Mouse (Mus musculus) midbrain, embryonic 13.5 days (tissue): ENCODE results near the gene Kctd6. TPM values are rescaled to one million over a fixed set of nuclear protein-coding genes. Genes with fewer than 3 reads are reported as not detected.
"Not testable (repeated sequence)": the region's sequence is repeated elsewhere in the genome, so short reads cannot be mapped to it uniquely, and the experiment has no call there.

Source experiments
- ATAC-seq: fragments of 200-750 bp; cut with Nextera tagmentation; 2 replicates; pipeline ENCODE4 v1.8.0; 2017; ENCODE audit warnings: mild to moderate bottlenecking, moderate TSS enrichment, moderate library complexity
- H3K27ac ChIP-seq: fragments of 300-500 bp; sonication (generic); 2 replicates; pipeline ENCODE4 v1.5.1; 2015; ENCODE audit warnings: inconsistent platforms, mild to moderate bottlenecking, moderate library complexity
- H3K27me3 ChIP-seq: fragments of 300-500 bp; sonication (generic); 2 replicates; pipeline ENCODE4 v1.6.1; 2015; ENCODE audit warnings: mild to moderate bottlenecking, inconsistent platforms
- H3K36me3 ChIP-seq: fragments of 300-500 bp; sonication (generic); 2 replicates; pipeline ENCODE4 v1.6.1; 2015; ENCODE audit warnings: mild to moderate bottlenecking, inconsistent platforms
- H3K4me1 ChIP-seq: fragments of 300-500 bp; sonication (generic); replicated peaks from 2 replicates; pipeline ENCODE4 v1.6.1; 2015; ENCODE audit warnings: inconsistent platforms
- H3K4me2 ChIP-seq: fragments of 300-500 bp; sonication (generic); replicated peaks from 2 replicates; pipeline ENCODE4 v1.6.1; 2015; ENCODE audit warnings: moderate library complexity, mild to moderate bottlenecking, inconsistent platforms
- H3K4me3 ChIP-seq: fragments of 300-500 bp; sonication (generic); replicated peaks from 2 replicates; pipeline ENCODE4 v1.5.1; 2015; ENCODE audit warnings: mild to moderate bottlenecking, inconsistent platforms
- H3K9ac ChIP-seq: fragments of 300-500 bp; sonication (generic); replicated peaks from 2 replicates; pipeline ENCODE4 v1.6.1; 2015; ENCODE audit warnings: mild to moderate bottlenecking, inconsistent platforms
- H3K9me3 ChIP-seq: fragments of 300-500 bp; sonication (generic); 2 replicates; pipeline ENCODE4 v1.6.1; 2016; ENCODE audit warnings: mild to moderate bottlenecking, inconsistent platforms
- WGBS: fragments of 180-500 bp; shearing (Covaris S2); methylation state at CpG from one replicate; pipeline ENCODE4 v1.1.7; 2015; 5-methylcytosine and 5-hydroxymethylcytosine counted together
- polyA plus RNA-seq: library from polyadenylated mRNA; unstranded; fragments of >200 nt; fragmentation: Nextera tagmentation; extraction: Ambion mirVana; gene quantifications from 2 replicates; pipeline ENCODE4 v1.2.1, GENCODE M21; 2015

The Kctd6 gene
- polyA plus RNA-seq = 4.6 and 5.2 TPM in 2 replicates

DNA sequence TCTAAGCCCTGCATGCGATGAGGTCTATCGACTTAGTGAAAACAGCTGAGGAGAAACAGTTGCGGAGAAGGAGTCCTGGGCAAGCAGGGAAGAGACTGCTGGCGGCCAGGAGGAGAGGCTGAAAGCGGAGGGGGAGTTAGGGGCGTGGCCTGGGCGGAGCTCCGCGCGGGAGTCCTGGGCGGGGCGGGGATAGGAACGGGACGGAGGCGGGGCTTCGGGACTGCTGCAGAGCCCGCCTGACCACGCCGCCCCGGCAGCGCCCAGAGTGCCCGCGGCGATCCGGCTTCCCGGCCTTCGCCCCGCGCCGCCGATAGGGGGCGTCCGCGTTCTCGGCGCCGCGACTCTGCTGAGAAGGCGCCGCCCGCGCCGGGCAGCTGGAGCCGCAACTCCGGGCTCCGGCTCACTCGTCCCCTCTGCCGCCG, at the start of gene Kctd6:
Kctd6 (plus strand) TSS at position 338 of the 422 bp plus-strand sequence.
- peak; percentile 96 for ATAC-seq
- Histone ChIP-seq H3K36me3 (no peaks in the 10 kb centered on the region), H3K4me3 (peak within 1 kb of the TSS; percentile 65), H3K27ac (peak within 1 kb of the TSS; percentile 90), H3K4me2 (peak within 1 kb of the TSS; percentile 78), H3K4me1 (peaks cover 27% of the 10 kb centered on the region), H3K9ac (peak within 1 kb of the TSS; percentile 82), H3K27me3 (peaks cover 30% of the 10 kb centered on the region), H3K9me3 (no peaks in the 10 kb centered on the region)
- WGBS = 0% methylated on average over 24 of the region's 49 CpGs

DNA sequence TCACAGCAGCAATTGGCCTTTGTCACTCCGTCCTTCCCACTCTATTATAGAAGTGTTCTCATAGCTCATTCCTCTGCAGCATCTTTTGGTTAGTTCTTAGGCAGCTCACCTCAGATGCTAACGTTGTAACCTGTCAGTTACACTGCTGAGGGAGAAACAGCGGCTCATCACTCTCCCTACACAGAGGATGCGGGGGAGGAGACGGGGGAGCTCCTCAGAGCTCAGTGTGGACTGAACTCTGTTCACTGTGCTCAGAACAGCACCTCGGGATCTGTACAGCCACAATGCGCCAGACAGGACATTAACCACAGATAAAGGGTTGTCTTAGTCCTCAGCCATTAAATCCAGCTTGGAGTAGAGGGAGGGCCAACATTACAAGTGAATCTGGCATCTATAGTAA, 49.5 kb upstream of the Kctd6 start:
- no peak overlapping the region for H3K4me3 ChIP-seq
- H3K4me2 ChIP-seq = no peak overlapping the region
- WGBS = 87% methylated on average over 7 of the region's 7 CpGs
- H3K27ac ChIP-seq = no peak overlapping the region
- ATAC-seq = no peak
- H3K36me3 ChIP-seq = peaks cover 95% of the 10 kb centered on the region
- H3K27me3 ChIP-seq = no peaks in the 10 kb centered on the region
- H3K4me1 ChIP-seq = no peaks in the 10 kb centered on the region
- no peaks in the 10 kb centered on the region for H3K9me3 ChIP-seq
- H3K9ac ChIP-seq = no peak overlapping the region

DNA sequence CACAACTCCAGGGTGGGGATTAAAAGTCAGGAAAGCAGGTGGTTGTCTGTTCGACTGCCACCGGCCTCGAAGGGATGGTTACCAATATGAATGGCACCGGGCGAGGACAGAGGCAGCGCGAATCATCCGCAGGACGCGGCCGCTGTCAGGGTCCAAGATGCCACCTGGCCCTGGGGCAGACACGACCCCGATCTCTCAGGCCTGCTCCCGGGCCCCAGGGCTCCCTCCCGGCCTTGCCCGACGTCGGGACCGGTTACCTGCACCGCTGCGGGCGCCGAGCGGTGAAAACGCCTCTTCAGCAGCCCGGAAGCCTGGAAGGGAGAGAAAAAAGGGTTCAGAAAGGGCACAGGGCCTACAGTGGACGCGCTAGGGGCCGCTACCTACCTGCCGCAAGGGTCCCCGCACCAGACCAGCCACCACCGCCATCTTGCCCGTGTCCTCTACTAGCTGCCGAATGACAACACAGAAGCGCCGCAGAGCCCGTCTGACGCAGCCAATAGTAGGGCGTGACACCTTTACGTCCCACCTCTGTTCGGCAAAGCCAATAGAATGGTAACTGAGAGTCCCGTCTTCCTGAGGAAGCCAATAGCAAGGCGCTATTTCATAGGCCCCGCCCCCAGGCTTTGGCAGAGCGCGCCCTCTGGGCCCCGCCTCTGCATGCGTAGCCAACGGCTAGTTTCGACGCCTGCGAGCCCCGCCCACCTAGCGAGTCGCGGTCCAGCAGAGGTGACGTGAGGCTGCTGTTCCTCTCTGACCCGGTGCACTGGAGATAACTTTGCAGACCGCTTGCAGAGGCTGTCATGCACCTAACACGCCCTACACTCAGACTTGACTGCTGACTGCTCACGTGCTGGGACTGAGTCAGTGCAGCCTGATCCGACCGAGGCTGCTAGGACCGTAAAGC, 41.2 kb upstream of the Kctd6 start, which contains the start of gene Pdhb:
Pdhb (minus strand) TSS at position 519 of the 904 bp plus-strand sequence.
- WGBS = under 1% methylated on average over 64 of the region's 64 CpGs
- Histone ChIP-seq H3K27me3 (no peaks in the 10 kb centered on the region), H3K27ac (peak within 1 kb of the TSS; percentile 90), H3K4me2 (peak within 1 kb of the TSS; percentile 74), H3K4me3 (peak within 1 kb of the TSS; percentile 98), H3K9ac (peak within 1 kb of the TSS; percentile 96), H3K4me1 (peaks cover 12% of the 10 kb centered on the region), H3K36me3 (peaks cover 32% of the 10 kb centered on the region), H3K9me3 (no peaks in the 10 kb centered on the region)
- peak; percentile 100 for ATAC-seq

DNA sequence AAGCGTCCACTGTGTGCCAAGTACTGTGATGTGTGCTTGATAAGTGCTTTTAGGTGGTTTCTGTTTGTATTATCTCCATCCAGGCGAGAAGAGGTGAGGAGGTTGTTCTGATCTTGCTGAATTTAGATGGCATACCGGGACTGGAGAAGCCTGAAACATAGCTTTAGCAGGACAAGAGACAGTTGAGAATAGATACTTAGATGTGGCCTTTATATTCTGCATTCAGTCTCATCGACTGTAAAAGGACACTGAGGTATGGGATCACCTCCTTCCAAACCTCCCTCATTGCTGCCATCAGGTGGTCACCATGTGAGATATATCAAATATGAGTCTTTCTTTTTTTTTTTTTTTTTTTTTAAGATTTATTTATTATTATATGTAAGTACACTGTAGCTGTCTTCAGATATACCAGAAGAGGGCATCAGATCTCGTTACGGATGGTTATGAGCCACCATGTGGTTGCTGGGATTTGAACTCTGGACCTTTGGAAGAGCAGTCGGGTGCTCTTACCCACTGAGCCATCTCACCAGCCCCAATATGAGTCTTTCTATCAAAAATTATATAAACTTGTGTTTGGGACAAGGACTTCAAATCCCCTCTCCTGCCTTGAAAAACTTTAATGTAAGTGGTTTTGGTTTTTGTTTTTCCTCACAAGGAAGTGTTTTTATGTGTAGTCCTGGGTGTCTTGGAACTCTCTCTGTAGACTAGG, 40.2 kb upstream of the Kctd6 start:
- ATAC-seq = peak; percentile 0; the same call in 1 of the 2 replicates
- not testable (repeated sequence) for H3K27me3 ChIP-seq, H3K9me3 ChIP-seq
- H3K4me2 ChIP-seq = peak overlapping the region; percentile 74
- peak overlapping the region; percentile 81 for H3K27ac ChIP-seq
- peak overlapping the region; percentile 98 for H3K4me3 ChIP-seq
- peaks cover 23% of the 10 kb centered on the region for H3K36me3 ChIP-seq
- H3K9ac ChIP-seq = peak overlapping the region; percentile 65
- 33% methylated on average over 7 of the region's 7 CpGs for WGBS
- peaks cover 12% of the 10 kb centered on the region for H3K4me1 ChIP-seq

DNA sequence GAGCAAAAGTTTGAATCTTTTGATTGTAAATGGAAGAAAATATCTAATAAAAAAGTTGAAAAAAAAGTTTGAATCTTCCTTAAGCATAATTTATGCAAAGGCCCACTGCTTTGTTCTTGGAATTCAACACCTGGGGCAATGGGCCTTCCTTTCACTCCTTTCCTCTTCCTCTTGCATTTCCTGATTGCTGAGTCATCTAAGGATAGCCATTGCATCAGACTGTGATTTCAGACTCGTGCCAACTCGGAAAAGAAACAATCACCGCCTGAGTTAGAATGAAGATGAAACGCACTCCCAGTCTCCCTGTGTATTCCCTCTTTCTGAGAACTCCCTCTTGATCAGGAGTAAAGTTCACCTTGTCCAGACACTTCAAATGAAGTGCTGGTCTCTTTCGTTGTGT, 39.3 kb upstream of the Kctd6 start:
- no peak for ATAC-seq
- 88% methylated on average over 5 of the region's 5 CpGs for WGBS
- Histone ChIP-seq H3K4me3 (no peak overlapping the region), H3K4me1 (peaks cover 12% of the 10 kb centered on the region), H3K27me3 (no peaks in the 10 kb centered on the region), H3K4me2 (no peak overlapping the region), H3K36me3 (peaks cover 13% of the 10 kb centered on the region), H3K9ac (no peak overlapping the region), H3K27ac (no peak overlapping the region), H3K9me3 (no peaks in the 10 kb centered on the region)

DNA sequence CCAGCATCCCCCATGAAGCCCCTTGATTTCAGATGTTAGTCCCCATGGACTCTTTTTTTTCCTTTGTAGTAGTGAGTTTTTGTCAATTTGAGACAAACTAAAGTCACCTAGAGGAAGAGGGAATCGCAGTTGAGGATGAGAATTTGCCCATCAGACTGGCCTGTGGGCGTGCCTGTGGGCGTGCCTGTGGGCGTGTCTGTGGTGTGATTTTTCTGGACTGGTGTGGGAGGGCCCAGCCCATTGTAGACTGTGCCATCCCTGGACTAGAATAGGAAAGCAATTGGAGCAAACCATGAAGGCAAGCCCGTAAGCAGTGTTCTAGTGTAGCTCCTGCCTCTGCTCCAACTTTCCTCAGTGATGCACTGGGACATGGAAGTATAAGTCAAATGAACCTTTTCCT, 37.7 kb upstream of the Kctd6 start:
- Histone ChIP-seq H3K27me3 (no peaks in the 10 kb centered on the region), H3K27ac (no peak overlapping the region), H3K36me3 (no peaks in the 10 kb centered on the region), H3K4me2 (no peak overlapping the region), H3K4me3 (no peak overlapping the region), H3K9me3 (no peaks in the 10 kb centered on the region), H3K4me1 (peaks cover 12% of the 10 kb centered on the region), H3K9ac (no peak overlapping the region)
- ATAC-seq = no peak
- 58% methylated on average over 5 of the region's 5 CpGs for WGBS

DNA sequence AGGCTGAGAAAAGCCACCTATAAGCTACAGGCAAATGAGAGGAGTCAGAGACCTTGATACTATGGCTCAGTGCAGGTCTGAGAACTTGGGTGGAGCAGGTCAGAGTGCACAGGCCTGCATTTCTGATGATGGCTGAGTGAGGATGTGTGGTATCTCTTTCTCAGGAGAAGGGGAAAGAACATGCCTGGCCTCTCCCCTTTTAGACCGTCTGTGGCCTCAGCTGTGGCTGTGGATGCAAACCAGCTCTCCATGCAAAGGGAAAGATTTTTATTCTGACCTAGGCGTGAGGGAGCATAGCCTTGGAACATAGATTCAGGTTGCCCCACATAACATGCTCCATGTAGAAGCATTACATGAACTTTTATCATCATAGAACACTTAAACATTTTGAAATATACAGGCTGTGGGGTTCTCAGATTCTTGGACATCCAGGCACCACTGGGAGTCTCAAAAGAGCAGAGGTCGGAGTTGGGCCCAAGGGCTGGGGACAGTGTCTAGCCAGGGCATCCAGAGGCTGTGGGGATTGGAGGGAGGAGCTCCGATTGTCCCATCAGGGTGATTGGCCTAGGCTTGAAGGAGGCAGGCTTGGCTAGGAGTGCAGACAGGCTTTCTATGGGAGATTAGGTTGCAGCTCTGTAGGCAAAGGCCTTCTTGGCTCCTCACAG, 33.4 kb upstream of the Kctd6 start:
- Histone ChIP-seq H3K9ac (no peak overlapping the region), H3K27ac (no peak overlapping the region)
- WGBS = 83% methylated on average over 4 of the region's 4 CpGs

DNA sequence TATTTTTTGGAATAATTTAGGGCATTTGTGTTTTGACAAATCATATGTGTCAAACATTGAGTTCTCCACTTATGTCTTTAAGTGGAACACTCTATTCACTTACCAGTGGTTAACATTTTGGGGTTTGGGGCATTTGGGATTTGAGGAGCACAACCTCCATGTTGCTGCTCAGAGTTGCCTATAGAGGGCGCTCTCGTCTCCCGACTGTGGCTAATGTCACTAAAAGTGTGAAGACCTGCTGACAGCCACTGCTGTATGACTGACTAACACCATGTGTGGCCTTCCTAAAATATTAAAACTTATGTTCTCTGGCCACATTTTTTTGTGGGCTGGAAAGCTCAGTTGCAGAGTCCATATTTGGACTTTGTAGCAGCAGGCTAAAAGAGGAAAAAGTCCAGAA, 30.6 kb upstream of the Kctd6 start:
- Histone ChIP-seq H3K4me1 (no peaks in the 10 kb centered on the region), H3K27ac (no peak overlapping the region), H3K36me3 (no peaks in the 10 kb centered on the region), H3K27me3 (no peaks in the 10 kb centered on the region), H3K4me2 (no peak overlapping the region), H3K9me3 (no peaks in the 10 kb centered on the region), H3K9ac (no peak overlapping the region), H3K4me3 (no peak overlapping the region)
- no peak for ATAC-seq
- 65% methylated on average over 3 of the region's 3 CpGs for WGBS

More for the DNA sequence above, 33.4 kb upstream of the Kctd6 start:
- H3K4me1 ChIP-seq = no peaks in the 10 kb centered on the region
- H3K4me3 ChIP-seq = no peak overlapping the region
- no peaks in the 10 kb centered on the region for H3K27me3 ChIP-seq
- H3K4me2 ChIP-seq = no peak overlapping the region
- H3K9me3 ChIP-seq = no peaks in the 10 kb centered on the region
- ATAC-seq = no peak
- no peaks in the 10 kb centered on the region for H3K36me3 ChIP-seq

DNA sequence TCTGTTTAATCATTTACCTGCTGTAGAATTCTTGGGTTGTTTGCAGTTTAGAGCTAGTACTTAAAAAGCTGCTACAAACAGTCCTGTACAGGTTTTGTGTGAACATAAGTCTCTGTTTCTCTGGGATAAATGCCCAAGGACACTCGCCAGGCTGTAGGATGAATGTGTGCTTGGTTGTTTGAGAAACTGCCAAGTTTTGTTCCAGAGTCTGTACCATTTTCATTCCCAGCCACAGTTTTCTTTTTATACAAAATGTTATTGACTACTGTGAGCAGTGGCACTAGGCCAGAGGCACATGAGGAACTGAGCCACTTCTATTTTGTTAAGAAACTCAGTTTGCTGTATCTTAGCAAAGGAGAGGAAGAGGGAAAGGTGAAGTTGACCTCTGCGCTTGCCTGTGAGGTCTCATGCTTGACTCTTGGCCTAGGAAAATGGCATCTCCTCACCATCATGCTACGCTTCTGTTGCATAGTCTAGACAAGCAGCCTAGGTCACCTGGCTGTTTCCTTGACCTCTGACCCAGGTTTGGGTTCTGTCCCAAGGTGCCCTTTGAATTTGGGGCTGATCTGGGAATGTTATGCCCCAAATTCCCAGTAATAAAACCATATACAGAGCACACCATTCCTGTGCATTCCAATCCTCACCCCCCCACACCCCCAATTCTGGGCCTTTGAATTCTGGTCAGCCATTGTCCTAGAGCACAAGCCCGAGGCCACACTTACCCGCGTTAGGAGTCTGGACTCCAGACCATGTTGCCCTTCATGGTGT, 27.5 kb upstream of the Kctd6 start:
- Histone ChIP-seq H3K9ac (no peak overlapping the region), H3K36me3 (no peaks in the 10 kb centered on the region), H3K9me3 (no peaks in the 10 kb centered on the region), H3K4me2 (no peak overlapping the region), H3K4me3 (no peak overlapping the region), H3K27ac (no peak overlapping the region), H3K27me3 (no peaks in the 10 kb centered on the region), H3K4me1 (no peaks in the 10 kb centered on the region)
- WGBS = 91% methylated on average over 6 of the region's 6 CpGs
- ATAC-seq = no peak

DNA sequence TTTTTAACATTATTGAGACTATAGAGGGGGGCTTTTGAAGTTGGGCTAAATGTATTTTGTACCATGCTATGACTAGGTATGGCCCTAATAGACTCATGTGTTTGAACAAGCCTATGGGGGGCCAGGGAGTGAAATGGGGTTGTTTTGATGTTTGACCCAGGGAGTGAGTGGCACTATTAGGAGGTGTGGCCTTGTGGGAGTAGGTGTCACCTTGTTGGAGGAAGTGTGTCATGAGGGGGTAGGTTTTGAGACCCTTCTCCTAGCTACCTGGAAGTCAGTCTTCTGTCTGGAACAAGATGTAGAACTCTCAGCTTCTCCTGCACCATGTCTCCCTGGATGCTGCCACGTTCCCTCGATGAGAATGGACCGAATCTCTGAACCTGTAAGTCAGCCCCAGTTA, 23.4 kb upstream of the Kctd6 start:
- no peak overlapping the region for H3K4me3 ChIP-seq
- H3K9me3 ChIP-seq = no peaks in the 10 kb centered on the region
- no peaks in the 10 kb centered on the region for H3K4me1 ChIP-seq
- no peaks in the 10 kb centered on the region for H3K27me3 ChIP-seq
- no peaks in the 10 kb centered on the region for H3K36me3 ChIP-seq
- 97% methylated on average over 3 of the region's 3 CpGs for WGBS
- H3K4me2 ChIP-seq = no peak overlapping the region
- H3K27ac ChIP-seq = no peak overlapping the region
- H3K9ac ChIP-seq = no peak overlapping the region
- ATAC-seq = no peak

DNA sequence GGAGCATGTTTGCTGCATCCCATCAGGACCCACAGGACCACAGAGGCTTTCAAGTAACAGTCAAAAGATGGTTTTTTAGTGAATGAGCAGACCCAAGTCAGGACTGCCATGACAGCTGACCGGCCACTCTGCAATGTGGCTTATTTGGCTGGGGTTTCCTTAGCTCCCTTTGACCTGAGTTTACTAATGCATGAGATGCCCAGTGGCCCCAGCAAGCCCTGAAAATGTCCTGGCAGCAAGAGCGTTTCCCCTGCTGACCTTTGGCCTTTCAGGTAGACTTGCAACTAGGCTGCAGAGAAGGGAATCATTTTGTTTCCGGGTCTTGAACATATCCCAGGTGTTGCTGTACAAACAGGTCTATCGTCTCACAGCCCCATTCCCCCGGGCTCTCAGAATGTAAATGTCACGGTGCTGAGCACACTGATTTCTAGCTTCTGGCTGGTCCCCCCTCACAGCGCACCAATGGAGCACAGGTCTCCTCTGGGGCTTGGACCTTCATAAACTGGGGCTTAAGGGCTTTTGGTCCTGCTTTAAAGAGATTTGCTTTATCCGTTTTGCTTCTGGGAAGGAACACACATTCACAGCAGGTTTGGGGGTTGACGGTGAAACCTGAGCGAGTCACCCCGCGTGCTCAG, 22.5 kb upstream of the Kctd6 start:
- peak; percentile 37; the same call in 1 of the 2 replicates for ATAC-seq
- no peaks in the 10 kb centered on the region for H3K9me3 ChIP-seq
- H3K4me3 ChIP-seq = no peak overlapping the region
- H3K27me3 ChIP-seq = no peaks in the 10 kb centered on the region
- H3K27ac ChIP-seq = no peak overlapping the region
- H3K4me1 ChIP-seq = no peaks in the 10 kb centered on the region
- 72% methylated on average over 12 of the region's 12 CpGs for WGBS
- no peak overlapping the region for H3K9ac ChIP-seq
- H3K4me2 ChIP-seq = no peak overlapping the region
- no peaks in the 10 kb centered on the region for H3K36me3 ChIP-seq
